Mouse (Mus musculus): ENCODE measurements at regions not wholly inside any gene's neighbourhood (a gene's known extent, or its start where the extent isn't known, plus 50 kb on each side); places are given as distances from the start of the nearest gene placed in this dataset.
"Not testable (repeated sequence)": the region's sequence is repeated elsewhere in the genome, so short reads cannot be mapped to it uniquely, and the experiment has no call there.

DNA sequence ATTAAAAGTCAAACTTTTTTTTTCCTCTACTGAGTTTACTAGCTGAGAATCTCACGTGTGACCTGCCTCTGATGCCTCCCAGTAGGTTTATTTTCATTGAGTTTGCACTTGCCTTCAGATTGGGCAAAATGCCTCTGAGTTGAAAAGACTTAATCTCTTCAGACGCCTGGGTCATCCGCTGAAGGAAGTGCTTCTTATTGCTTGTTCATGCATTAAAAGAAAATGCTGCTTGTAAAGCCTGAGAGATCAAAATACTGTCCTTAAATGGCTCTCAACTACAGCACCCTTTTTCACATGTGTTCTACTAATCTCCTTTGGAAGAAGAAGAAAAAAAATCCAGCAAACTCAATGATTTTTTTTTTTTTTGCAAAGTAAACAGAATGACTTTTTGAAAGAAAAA is 351.5 kb downstream of the Kcnh5 start:
- DNase-seq = peak in 1 of 2 experiments; percentile 11

DNA sequence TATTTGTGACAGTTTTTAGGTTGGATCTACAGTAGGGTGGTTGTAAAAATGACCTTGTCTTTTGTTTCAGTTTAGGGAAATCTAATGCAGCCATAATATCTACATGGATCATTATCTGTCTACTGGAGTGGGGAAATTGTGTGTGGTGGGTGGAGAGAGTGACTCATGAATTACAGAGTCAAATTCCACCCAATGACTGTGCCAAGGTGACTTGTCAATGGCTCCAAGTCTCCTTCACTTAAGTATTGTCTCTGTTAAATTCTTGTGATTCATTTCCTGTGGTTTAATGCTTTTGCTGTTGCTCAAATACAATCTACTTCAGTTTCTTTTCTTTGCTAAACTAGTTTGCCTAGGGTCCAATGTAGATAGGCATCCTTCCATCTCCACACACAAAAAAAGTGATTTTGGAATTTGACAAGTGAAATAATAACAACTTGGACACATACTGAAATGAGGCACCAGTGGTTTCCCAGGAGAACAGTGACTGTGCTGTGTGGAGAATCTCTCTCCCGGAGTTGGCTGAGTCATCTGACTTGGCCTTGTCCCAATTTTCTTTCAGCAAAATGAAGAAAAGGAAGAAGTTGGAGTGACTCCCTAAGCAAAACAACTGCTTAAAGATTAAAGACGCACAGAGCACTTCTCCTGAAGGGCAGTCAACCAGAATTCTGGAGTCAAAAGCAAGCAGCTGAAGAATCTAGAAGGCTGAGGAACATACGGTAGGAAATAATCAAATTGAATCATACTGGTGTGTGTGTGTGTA is 352.2 kb downstream of the Kcnh5 start:
- peak; percentile 42 to 65 for DNase-seq

DNA sequence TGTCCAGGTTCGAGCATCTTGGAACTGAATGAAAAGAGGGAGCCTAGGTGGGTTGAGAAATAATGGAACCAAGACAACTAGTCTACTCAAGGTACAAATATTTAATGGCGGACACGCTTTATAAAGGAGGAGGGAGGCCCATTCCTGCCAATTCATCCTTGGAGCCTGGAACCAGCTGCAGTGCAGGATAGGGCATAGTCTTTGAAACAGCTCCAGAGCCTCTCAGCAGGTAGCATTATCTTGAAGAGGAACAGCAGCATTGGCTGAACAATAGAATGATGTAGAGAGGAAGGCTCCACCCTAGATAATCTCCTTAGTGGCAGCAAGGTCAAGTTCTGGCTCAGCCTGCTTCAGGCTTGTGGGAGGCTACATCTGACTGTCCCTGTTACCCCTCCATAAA is 361.0 kb downstream of the Kcnh5 start:
- DNase-seq = not testable (repeated sequence)

DNA sequence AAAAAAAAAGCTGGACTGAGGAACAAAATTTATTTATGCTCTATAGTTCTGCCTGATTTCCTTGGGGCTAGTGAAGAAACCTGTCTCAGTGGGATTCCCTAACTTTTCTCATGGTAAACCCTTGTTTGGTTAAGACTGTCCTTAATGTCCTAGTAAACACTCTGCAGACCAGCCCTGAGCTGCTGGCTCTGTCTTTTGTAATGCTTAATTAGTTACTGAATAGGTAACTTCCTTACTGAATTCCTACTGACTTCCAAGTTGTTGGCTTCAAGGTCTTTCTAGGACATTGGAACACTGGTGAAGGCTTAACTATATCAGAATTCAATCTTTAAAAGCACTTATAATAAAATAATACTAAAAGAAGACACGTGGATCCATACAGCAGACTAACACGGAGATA is 368.6 kb downstream of the Kcnh5 start:
- DNase-seq = not testable (repeated sequence)

DNA sequence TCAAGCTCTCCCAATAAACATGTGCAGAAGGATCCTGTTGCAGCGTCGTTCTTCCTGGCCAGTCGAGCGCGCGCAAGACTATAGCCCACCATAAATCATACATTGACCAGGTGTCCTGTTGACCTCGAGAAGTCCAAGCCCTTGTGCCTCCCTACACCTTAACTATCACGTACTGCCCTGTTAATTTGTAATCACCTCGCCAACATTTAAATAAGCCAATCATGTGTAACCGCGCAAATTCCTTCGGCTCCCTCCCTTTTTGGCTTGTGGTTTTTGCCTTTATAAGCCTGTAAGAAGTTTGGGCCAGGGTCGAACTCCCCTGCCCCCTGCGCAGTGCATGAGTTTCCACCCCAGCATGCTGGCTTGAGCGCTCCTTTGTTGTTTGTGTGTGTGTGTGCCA is 369.2 kb downstream of the Kcnh5 start:
- peak in 1 of 2 experiments; percentile 2 for DNase-seq

DNA sequence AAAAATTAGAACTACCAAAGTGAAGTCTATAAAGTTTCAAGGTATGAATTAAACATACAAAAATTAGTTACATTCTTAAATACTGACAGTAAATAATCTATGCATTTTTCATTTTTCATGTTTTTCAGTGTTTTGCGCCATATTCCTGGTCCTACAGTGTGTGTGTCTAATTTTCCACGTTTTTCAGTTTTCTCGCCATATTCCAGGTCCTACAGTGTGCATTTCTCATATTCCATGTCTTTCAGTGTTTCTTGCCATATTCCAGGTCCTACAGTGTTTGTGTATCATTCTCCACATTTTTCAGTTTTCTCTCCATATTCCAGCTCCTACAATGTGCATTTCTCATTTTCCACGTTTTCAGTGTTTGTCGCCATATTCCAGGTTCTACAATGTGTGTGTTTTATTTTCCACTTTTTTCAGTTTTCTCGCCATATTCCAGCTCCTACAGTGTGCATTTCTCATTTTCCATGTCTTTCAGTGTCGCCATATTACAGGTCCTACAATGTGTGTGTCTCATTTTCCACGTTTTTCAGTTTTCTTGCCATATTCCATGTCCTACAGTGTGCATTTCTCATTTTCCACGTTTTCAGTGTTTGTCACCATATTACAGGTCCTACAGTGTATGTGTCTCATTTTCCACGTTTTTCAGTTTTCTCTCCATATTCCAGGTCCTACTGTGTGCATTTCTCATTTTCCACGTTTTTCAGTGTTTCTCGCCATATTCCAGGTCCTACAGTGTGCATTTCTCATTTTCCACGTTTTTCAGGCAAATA is 373.2 kb downstream of the Kcnh5 start:
- DNase-seq = peak; percentile 63 to 83

DNA sequence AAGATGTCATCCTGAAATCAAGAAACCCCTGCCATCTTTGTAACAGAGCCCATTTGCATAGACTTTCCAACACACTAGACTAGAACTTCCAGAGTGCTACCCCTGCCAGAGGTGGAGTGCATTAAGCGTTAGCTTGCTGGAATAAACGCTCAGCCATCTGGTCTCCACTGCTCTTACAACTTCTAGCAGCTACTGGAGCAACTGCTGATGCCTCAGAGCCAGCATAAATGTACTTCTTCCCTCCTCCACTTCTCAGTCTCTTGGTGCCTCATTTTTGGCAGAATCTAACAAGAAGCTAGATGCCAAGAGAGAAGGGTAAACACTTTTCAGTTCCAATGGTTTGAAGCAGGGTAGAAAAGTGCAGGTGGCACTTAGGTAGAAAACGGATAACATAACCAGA is 385.1 kb downstream of the Kcnh5 start:
- no peak for DNase-seq

GRCm38 (mm10) chr12:74762284-74762683 is 414.8 kb downstream of the Kcnh5 start:
- no peak for DNase-seq

DNA sequence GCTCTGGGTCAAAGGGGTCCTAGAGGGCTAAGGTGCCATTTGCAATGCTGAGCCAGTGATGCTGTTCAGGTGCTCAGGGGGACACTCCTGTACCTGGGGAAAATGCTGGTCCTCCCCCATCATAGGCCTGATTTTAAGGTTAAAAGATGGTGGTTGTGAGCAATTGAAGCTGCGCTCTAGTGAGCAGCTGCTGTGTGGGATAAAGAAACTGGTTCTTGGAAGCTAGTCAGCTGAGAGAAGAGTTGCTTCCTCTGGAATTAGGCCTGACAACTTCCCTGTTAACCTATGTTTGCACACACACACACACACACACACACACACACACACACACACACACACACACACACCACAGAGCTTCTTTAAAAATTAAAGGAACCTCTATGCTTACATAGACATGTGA is 428.9 kb upstream of the Gm11042 start:
- no peak for DNase-seq

DNA sequence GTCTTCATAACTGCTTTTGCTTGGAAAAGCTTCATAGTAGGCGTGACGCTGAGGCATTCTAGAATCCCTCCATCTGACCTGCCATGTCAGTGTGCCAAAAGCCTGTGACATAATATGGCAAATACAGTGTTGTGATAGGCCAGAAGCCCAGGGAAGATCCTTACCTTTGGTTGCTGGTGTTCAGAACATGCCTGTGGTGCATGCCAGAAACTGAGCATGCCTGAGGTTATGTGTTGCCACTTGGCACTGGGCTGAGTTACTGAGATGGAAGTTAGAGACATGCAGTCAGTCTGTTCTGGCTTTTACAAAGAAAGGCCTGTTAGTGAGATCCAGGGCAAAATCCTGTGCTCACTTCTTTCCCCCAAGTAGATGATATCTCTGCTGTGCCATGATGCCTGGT is 412.7 kb upstream of the Gm11042 start:
- DNase-seq = no peak

DNA sequence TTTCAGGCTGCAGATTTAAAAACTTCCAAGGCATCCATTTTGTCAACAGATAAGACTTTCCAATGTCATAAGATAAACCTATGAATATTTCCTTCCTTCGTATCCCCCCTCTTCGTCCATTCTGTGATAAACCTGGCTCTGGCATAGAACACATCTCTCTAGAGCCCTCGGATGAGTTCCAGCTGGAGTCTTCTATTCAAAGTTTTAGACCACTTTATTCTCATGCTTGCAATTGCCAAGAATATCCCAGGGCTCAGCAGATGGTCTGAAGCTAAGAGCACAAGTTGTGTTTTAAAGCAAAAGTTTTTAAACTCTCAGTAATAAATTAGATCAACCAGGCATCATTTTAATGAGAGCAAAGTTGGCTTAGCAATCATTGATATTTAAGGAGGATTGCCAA is 363.0 kb upstream of the Gm11042 start:
- DNase-seq = no peak

DNA sequence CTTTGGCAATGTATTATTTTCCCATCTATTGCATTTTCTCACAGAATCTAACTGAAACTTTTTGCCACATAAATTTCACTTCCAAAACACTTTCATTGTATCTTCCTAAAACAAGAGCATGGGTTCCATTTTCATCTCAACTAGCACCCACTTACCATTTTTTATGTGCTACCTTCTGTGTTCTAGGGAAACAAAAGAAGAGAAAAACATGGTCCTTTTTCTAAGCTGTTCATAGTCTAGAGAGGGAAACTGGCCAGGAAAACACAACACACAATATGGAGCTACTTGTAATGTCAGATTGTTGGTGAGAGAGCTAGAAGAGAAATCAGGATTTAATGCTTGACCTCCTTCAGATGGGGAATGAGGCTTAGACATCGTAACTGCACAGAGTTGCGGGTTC is 361.6 kb upstream of the Gm11042 start:
- no peak for DNase-seq

- DNase-seq = no peak
Measured at GRCm38 (mm10) chr12:74658406-74658805, 342.2 kb upstream of the Gm11042 start.

DNA sequence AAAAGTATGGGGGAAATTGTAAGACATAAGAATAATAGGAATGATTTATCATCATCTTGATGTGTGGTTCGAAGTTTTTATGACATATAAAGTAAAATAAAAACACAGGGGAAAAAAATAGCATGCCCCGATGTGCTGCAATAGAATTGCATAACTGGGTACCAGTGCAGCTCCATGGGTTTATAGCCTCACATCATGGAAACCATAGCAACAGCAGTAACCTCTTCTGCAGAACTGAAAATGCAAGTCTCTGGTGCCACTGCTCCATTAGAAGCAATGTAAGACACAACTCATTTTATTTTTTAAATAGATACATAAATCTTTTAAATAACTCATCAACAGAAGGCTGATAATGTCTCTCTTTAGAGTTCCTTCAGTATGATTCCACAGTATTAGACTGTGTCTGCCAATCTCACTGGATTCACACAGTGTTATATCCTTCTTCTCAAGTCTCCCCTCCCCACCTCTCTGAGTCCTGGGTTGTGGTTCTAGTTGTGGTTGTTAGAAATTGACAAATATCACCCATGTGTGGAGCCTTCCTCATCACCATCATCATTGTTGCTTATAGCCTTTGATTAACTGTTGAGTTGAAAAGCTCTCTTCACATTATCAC is 340.9 kb upstream of the Gm11042 start:
- no peak for DNase-seq

GRCm38 (mm10) chr12:74651256-74651655 is 335.1 kb upstream of the Gm11042 start:
- DNase-seq = no peak

DNA sequence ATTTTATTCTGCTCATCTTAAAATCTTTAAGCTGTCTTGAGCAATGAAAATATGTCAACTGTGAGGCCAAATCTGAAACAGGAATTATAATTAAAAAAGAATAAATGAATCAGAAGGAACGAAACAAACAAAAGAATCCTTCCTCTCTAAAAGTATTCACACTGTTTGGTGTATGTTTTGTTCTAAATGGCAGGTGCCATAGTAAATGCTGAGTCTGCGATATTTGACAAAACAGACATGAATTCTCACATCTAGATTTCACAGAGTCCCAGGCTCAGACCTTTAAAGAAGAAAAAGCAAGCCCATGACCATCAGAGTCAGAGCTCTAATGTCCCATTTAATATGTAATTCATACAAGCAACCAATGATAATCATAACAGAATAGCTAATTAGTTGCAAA is 316.6 kb upstream of the Gm11042 start:
- DNase-seq = no peak

- DNase-seq = no peak
Measured at GRCm38 (mm10) chr12:74595208-74595607, 279.0 kb upstream of the Gm11042 start.

- DNase-seq = no peak
Measured at GRCm38 (mm10) chr12:74554599-74554998, 238.4 kb upstream of the Gm11042 start.

- no peak for DNase-seq
Measured at GRCm38 (mm10) chr12:74544172-74544571, 228.0 kb upstream of the Gm11042 start.

DNA sequence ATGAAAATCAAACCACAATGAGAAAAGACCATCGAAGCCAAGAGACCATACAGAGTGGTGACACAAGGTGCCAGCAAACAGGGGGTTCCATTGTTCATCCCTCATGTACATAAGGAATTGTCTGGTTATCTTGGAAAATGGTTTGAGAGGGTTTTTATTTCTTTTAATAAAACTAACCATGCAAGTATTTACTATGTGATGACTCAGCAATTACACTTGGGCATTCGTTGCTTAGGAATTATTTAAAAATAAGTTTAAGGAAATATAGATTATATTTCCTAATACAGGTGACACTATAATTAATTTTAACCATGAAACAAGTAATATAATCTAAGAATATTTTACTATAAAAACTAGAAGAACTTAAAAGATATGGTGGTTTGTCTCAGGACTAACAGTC is 218.7 kb upstream of the Gm11042 start:
- DNase-seq = no peak

GRCm38 (mm10) chr12:74528983-74529566 is 212.9 kb upstream of the Gm11042 start:
- peak in 1 of 2 experiments; percentile 5 for DNase-seq

- no peak for DNase-seq
Measured at GRCm38 (mm10) chr12:74527190-74527621, 211.0 kb upstream of the Gm11042 start.

- no peak for DNase-seq
Measured at GRCm38 (mm10) chr12:74523988-74524387, 207.8 kb upstream of the Gm11042 start.

Data from kidney, postnatal 25 days (tissue).